Mouse (Mus musculus) liver, adult 2 months (tissue): ENCODE measurements at regions not wholly inside any gene's neighbourhood (a gene's known extent, or its start where the extent isn't known, plus 50 kb on each side); places are given as distances from the start of the nearest gene placed in this dataset.

Experiments
- DNase-seq: peaks from one replicate; pipeline ENCODE4 v3.0.0-alpha.2; 2011; ENCODE audit warnings: low read depth, low spot score; ENCODE audit errors: extremely low read depth
- H3K27ac ChIP-seq: fragments of 200-500 bp; replicated peaks from 2 replicates; pipeline ENCODE4 v1.5.1; 2012; ENCODE audit warnings: low read depth, mild to moderate bottlenecking, control low read depth, inconsistent platforms, low read length; ENCODE audit not compliant: insufficient read depth
- H3K27me3 ChIP-seq: fragments of 200-500 bp; 2 replicates; pipeline ENCODE4 v1.6.1; 2012; ENCODE audit warnings: mild to moderate bottlenecking, moderate library complexity, low read length, inconsistent platforms; ENCODE audit not compliant: control insufficient read depth, insufficient read depth
- H3K36me3 ChIP-seq: fragments of 200-500 bp; 2 replicates; pipeline ENCODE4 v1.6.1; 2012; ENCODE audit warnings: low read length, inconsistent platforms; ENCODE audit not compliant: control insufficient read depth, insufficient read depth
- H3K4me1 ChIP-seq: fragments of 200-500 bp; 2 replicates; pipeline ENCODE4 v1.6.1; 2011; ENCODE audit warnings: low read length; ENCODE audit not compliant: control insufficient read depth, insufficient read depth
- H3K4me3 ChIP-seq: fragments of 200-500 bp; 2 replicates; pipeline ENCODE4 v1.5.1; 2011; ENCODE audit warnings: low read depth, mild to moderate bottlenecking, control low read depth, low read length, moderate library complexity; ENCODE audit not compliant: insufficient read depth
- H3K79me2 ChIP-seq: fragments of 200-500 bp; 2 replicates; pipeline ENCODE4 v1.6.1; 2012; ENCODE audit warnings: inconsistent platforms, mild to moderate bottlenecking, low read length, moderate library complexity; ENCODE audit not compliant: control insufficient read depth, insufficient read depth
- H3K9ac ChIP-seq: fragments of 200-500 bp; 2 replicates; pipeline ENCODE4 v1.6.1; 2012; ENCODE audit warnings: low read depth, mild to moderate bottlenecking, control low read depth, inconsistent platforms, low read length
- CTCF ChIP-seq: fragments of 200-500 bp; IDR thresholded peaks from 2 replicates; pipeline ENCODE4 v1.5.1; 2011; ENCODE audit warnings: low read depth, low read length, control low read depth
- POLR2A ChIP-seq: fragments of 200-500 bp; IDR thresholded peaks from 2 replicates; pipeline ENCODE4 v1.6.1; 2011; ENCODE audit warnings: low read length, control low read depth; ENCODE audit not compliant: insufficient read depth; ENCODE audit errors: extremely low read depth
- WGBS: fragments of 180-500 bp; shearing (Covaris S2); methylation state at CpG from one replicate; pipeline ENCODE4 v1.1.7; 2018; 5-methylcytosine and 5-hydroxymethylcytosine counted together

DNA sequence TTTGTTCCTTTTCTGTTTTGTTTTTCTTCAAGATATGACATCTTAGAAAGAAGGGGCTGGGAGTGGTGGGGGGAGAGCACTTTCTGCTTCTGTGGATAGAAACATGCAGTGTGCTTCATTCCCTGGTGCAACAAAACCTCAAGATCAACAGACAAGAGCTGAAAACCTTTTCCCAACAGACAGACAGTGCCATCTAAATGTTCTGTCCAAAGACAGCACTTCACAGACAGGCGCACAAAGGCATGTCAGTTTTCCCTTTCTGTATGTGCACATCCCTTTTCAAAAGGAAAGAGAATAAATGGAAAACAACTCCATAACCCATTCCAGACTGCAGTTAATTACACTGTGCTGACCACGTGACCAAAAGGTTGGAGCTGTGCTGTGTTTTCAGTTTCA is 383.0 kb upstream of the Slc7a11 start:
- Histone ChIP-seq H3K36me3 (no peaks in the 10 kb centered on the region), H3K79me2 (no peaks in the 10 kb centered on the region), H3K4me3 (no peak overlapping the region), H3K4me1 (no peaks in the 10 kb centered on the region), H3K27ac (no peak overlapping the region), H3K9ac (no peak overlapping the region), H3K27me3 (no peaks in the 10 kb centered on the region)
- whole genome bisulfite sequencing = 83% methylated on average over 2 of the region's 2 CpGs
- TF ChIP-seq CTCF = no peak
- TF ChIP-seq POLR2A = no peak
- DNase-seq = no peak

GRCm38 (mm10) chr3:50829211-50829610 is 385.8 kb upstream of the Slc7a11 start:
- no peak overlapping the region for H3K4me3 ChIP-seq
- TF ChIP-seq POLR2A (no peak), CTCF (no peak)
- H3K4me1 ChIP-seq = no peaks in the 10 kb centered on the region
- H3K27me3 ChIP-seq = no peaks in the 10 kb centered on the region
- no peak overlapping the region for H3K9ac ChIP-seq
- no peaks in the 10 kb centered on the region for H3K79me2 ChIP-seq
- H3K27ac ChIP-seq = no peak overlapping the region
- H3K36me3 ChIP-seq = no peaks in the 10 kb centered on the region
- no peak for DNase-seq
- WGBS = 71% methylated on average over 3 of the region's 3 CpGs

- H3K9ac ChIP-seq = no peak overlapping the region
- no peak overlapping the region for H3K27ac ChIP-seq
- H3K36me3 ChIP-seq = no peaks in the 10 kb centered on the region
- DNase-seq = no peak
- no peaks in the 10 kb centered on the region for H3K4me1 ChIP-seq
- TF ChIP-seq POLR2A = no peak
- no peak for TF ChIP-seq CTCF
- WGBS = 75% methylated on average over 6 of the region's 6 CpGs
- H3K27me3 ChIP-seq = no peaks in the 10 kb centered on the region
- no peaks in the 10 kb centered on the region for H3K79me2 ChIP-seq
- no peak overlapping the region for H3K4me3 ChIP-seq
These were observed 387.0 kb upstream of the Slc7a11 start for GRCm38 (mm10) chr3:50830446-50830845.

- no peak for DNase-seq
- no peak for TF ChIP-seq POLR2A
- TF ChIP-seq CTCF = no peak
- H3K4me1 ChIP-seq = no peaks in the 10 kb centered on the region
These were observed 387.5 kb upstream of the Slc7a11 start for GRCm38 (mm10) chr3:50830926-50831325.

DNA sequence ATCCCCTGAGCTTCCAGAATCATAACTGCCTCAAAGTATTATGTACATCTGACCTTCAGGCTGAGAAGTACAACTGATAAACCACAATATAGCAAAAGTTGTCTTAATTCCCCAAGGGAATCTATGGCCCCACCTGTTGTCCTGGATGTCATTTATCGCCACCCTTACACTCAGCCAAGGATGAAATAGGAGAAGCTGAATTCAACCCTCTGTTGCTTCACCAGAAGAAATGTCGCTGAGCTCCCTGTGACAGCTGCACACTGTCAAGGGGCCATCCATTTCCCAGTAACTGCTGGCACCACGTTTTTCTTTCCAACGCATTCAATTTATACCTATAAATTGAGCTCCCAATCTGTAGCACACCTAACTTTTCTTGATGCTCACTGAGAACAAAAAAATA is 382.0 kb upstream of the Noct start:
- H3K27ac ChIP-seq = no peak overlapping the region
- H3K36me3 ChIP-seq = no peaks in the 10 kb centered on the region
- H3K4me1 ChIP-seq = no peaks in the 10 kb centered on the region
- no peaks in the 10 kb centered on the region for H3K27me3 ChIP-seq
- no peak overlapping the region for H3K4me3 ChIP-seq
- H3K79me2 ChIP-seq = no peaks in the 10 kb centered on the region
- TF ChIP-seq CTCF (no peak), POLR2A (no peak)
- H3K9ac ChIP-seq = no peak overlapping the region
- no peak for DNase-seq
- WGBS = 79% methylated on average over 4 of the region's 4 CpGs

More at GRCm38 (mm10) chr3:50830926-50831325, 387.5 kb upstream of the Slc7a11 start:
- 86% methylated on average over 9 of the region's 9 CpGs for WGBS
- Histone ChIP-seq H3K27me3 (no peaks in the 10 kb centered on the region), H3K79me2 (no peaks in the 10 kb centered on the region), H3K36me3 (no peaks in the 10 kb centered on the region), H3K27ac (no peak overlapping the region), H3K4me3 (no peak overlapping the region), H3K9ac (no peak overlapping the region)

GRCm38 (mm10) chr3:50844835-50845301 is 379.4 kb upstream of the Noct start:
- Histone ChIP-seq H3K27me3 (no peaks in the 10 kb centered on the region), H3K79me2 (no peaks in the 10 kb centered on the region), H3K4me1 (no peaks in the 10 kb centered on the region), H3K36me3 (no peaks in the 10 kb centered on the region), H3K27ac (no peak overlapping the region), H3K4me3 (no peak overlapping the region), H3K9ac (no peak overlapping the region)
- DNase-seq = no peak
- TF ChIP-seq POLR2A = no peak
- TF ChIP-seq CTCF = no peak
- 84% methylated on average over 8 of the region's 8 CpGs for WGBS
